Mouse (Mus musculus): ENCODE results near the gene Gm5105.

DNA sequence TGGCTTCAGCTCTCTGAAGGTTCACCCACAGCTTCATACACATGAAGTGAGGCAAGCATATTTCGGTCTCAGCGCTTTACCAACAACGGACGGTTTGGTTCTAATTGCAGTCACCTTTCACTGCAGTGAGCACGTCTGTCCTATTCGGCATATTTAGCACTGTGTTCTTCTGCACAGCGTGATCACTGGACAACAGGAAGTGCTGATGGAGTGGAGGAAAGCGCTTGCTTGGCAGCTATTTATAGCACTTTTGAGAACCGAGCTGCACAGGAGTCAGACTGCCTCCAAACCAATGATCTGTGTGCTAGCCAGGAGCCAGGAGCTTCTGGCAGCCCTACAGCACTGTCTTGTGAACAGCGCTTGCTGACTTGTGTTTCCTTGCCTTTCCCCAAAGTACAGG lies 40.9 kb downstream of the Gm5105 start:
- TF ChIP-seq CTCF (IDR thresholded peaks at IDR 0.05; ENCODE audit: borderline replicate concordance, insufficient read depth, low read depth, low read length): no peak
- peak; percentile 57; the same call in 1 of the 2 replicates for TF ChIP-seq POLR2A (IDR thresholded peaks at IDR 0.05; ENCODE audit: borderline replicate concordance, insufficient read depth, low read length)

Data from cerebellum, adult 2 months (tissue).